Mouse (Mus musculus): Measurements from ENCODE around the gene Cnn3. TPM values are rescaled to one million over a fixed set of nuclear protein-coding genes. Genes with fewer than 3 reads are reported as not detected.
A peak's percentile ranks its signal among the peaks of the same experiment; 100 is the strongest.

Gene Cnn3
- polyA plus RNA-seq (2016; fragmentation: Nextera tagmentation; extraction: Ambion mirVana), result 891 and 928 TPM in 2 replicates

- Histone ChIP-seq H3K9me3 (replicated peaks) (no peaks in the 10 kb centered on the region), H3K9ac (peak within 1 kb of the TSS; percentile 96), H3K36me3 (no peaks in the 10 kb centered on the region), H3K4me2 (replicated peaks) (peak within 1 kb of the TSS; percentile 86), H3K27me3 (no peaks in the 10 kb centered on the region), H3K27ac (peak within 1 kb of the TSS; percentile 99), H3K4me1 (peaks cover 35% of the 10 kb centered on the region), H3K4me3 (peak within 1 kb of the TSS; percentile 89)
- WGBS, result 1% methylated on average over 64 of the region's 66 CpGs
- ATAC-seq (ENCODE audit: low FRiP score), result peak; percentile 91
Measured at GRCm38 (mm10) chr3:121425861-121426620, at the start of gene Cnn3. TSS of gene Cnn3 (plus strand) at chr3:121426497.

GRCm38 (mm10) chr3:121378708-121379612, 47.3 kb upstream of the Cnn3 start:
- ATAC-seq (ENCODE audit: low FRiP score), result no peak
- 35% methylated on average over 15 of the region's 15 CpGs for WGBS
- H3K27me3 ChIP-seq, result no peaks in the 10 kb centered on the region

GRCm38 (mm10) chr3:121379699-121380098, 46.6 kb upstream of the Cnn3 start:
- no peaks in the 10 kb centered on the region for H3K9me3 ChIP-seq (replicated peaks)
- WGBS, result 80% methylated on average over 5 of the region's 5 CpGs
- peaks cover 5% of the 10 kb centered on the region for H3K4me1 ChIP-seq
- H3K4me3 ChIP-seq, result no peak overlapping the region
- no peak overlapping the region for H3K4me2 ChIP-seq (replicated peaks)
- no peak overlapping the region for H3K27ac ChIP-seq
- H3K9ac ChIP-seq, result no peak overlapping the region
- no peaks in the 10 kb centered on the region for H3K36me3 ChIP-seq
- no peaks in the 10 kb centered on the region for H3K27me3 ChIP-seq
- no peak for ATAC-seq (ENCODE audit: low FRiP score)

More at GRCm38 (mm10) chr3:121378708-121379612, 47.3 kb upstream of the Cnn3 start:
- H3K9me3 ChIP-seq (replicated peaks), result no peaks in the 10 kb centered on the region
- no peaks in the 10 kb centered on the region for H3K36me3 ChIP-seq
- H3K9ac ChIP-seq, result no peak overlapping the region
- no peak overlapping the region for H3K27ac ChIP-seq
- H3K4me1 ChIP-seq, result peaks cover 5% of the 10 kb centered on the region
- no peak overlapping the region for H3K4me3 ChIP-seq
- no peak overlapping the region for H3K4me2 ChIP-seq (replicated peaks)

GRCm38 (mm10) chr3:121387471-121388009, 38.8 kb upstream of the Cnn3 start:
- Histone ChIP-seq H3K9me3 (replicated peaks) (no peaks in the 10 kb centered on the region), H3K27me3 (no peaks in the 10 kb centered on the region), H3K4me1 (peaks cover 17% of the 10 kb centered on the region), H3K27ac (no peak overlapping the region), H3K36me3 (no peaks in the 10 kb centered on the region), H3K4me2 (replicated peaks) (no peak overlapping the region), H3K9ac (no peak overlapping the region), H3K4me3 (no peak overlapping the region)
- 77% methylated on average over 3 of the region's 3 CpGs for WGBS
- ATAC-seq (ENCODE audit: low FRiP score), result no peak

- H3K4me1 ChIP-seq, result peaks cover 17% of the 10 kb centered on the region
- H3K9ac ChIP-seq, result no peak overlapping the region
- no peak for ATAC-seq (ENCODE audit: low FRiP score)
- 70% methylated on average over 8 of the region's 8 CpGs for WGBS
- no peaks in the 10 kb centered on the region for H3K36me3 ChIP-seq
- H3K4me2 ChIP-seq (replicated peaks), result no peak overlapping the region
- peak overlapping the region; percentile 58; the same call in 1 of the 2 replicates for H3K27ac ChIP-seq
- H3K27me3 ChIP-seq, result no peaks in the 10 kb centered on the region
- no peak overlapping the region for H3K4me3 ChIP-seq
- no peaks in the 10 kb centered on the region for H3K9me3 ChIP-seq (replicated peaks)
Measured at GRCm38 (mm10) chr3:121389366-121389765, 36.9 kb upstream of the Cnn3 start.

- ATAC-seq (ENCODE audit: low FRiP score), result peak; percentile 87
- peak overlapping the region; percentile 46 for H3K4me2 ChIP-seq (replicated peaks)
- peak overlapping the region; percentile 8; the same call in 1 of the 2 replicates for H3K4me3 ChIP-seq
- peak overlapping the region; percentile 58 for H3K27ac ChIP-seq
- H3K9me3 ChIP-seq (replicated peaks), result no peaks in the 10 kb centered on the region
- no peaks in the 10 kb centered on the region for H3K36me3 ChIP-seq
- H3K9ac ChIP-seq, result no peak overlapping the region
- peaks cover 17% of the 10 kb centered on the region for H3K4me1 ChIP-seq
- no peaks in the 10 kb centered on the region for H3K27me3 ChIP-seq
- 11% methylated on average over 17 of the region's 17 CpGs for WGBS
Measured at GRCm38 (mm10) chr3:121389860-121390530, 36.3 kb upstream of the Cnn3 start.

GRCm38 (mm10) chr3:121390724-121391123, 35.6 kb upstream of the Cnn3 start:
- no peak overlapping the region for H3K9ac ChIP-seq
- peaks cover 17% of the 10 kb centered on the region for H3K4me1 ChIP-seq
- 34% methylated on average over 7 of the region's 7 CpGs for WGBS
- peak overlapping the region; percentile 46 for H3K4me2 ChIP-seq (replicated peaks)
- peak overlapping the region; percentile 58 for H3K27ac ChIP-seq
- peak; percentile 73 for ATAC-seq (ENCODE audit: low FRiP score)
- no peak overlapping the region for H3K4me3 ChIP-seq
- H3K27me3 ChIP-seq, result no peaks in the 10 kb centered on the region
- H3K36me3 ChIP-seq, result no peaks in the 10 kb centered on the region
- no peaks in the 10 kb centered on the region for H3K9me3 ChIP-seq (replicated peaks)

- 75% methylated on average over 16 of the region's 16 CpGs for WGBS
- peaks cover 3% of the 10 kb centered on the region for H3K4me1 ChIP-seq
- no peaks in the 10 kb centered on the region for H3K9me3 ChIP-seq (replicated peaks)
- H3K27me3 ChIP-seq, result no peaks in the 10 kb centered on the region
- no peak overlapping the region for H3K9ac ChIP-seq
- no peak overlapping the region for H3K27ac ChIP-seq
- ATAC-seq (ENCODE audit: low FRiP score), result no peak
- H3K36me3 ChIP-seq, result no peaks in the 10 kb centered on the region
- H3K4me2 ChIP-seq (replicated peaks), result no peak overlapping the region
- H3K4me3 ChIP-seq, result no peak overlapping the region
Measured at GRCm38 (mm10) chr3:121395588-121396295, 30.6 kb upstream of the Cnn3 start.

GRCm38 (mm10) chr3:121396561-121396960, 29.7 kb upstream of the Cnn3 start:
- no peak overlapping the region for H3K27ac ChIP-seq
- no peaks in the 10 kb centered on the region for H3K27me3 ChIP-seq
- no peaks in the 10 kb centered on the region for H3K4me1 ChIP-seq
- H3K4me2 ChIP-seq (replicated peaks), result no peak overlapping the region
- ATAC-seq (ENCODE audit: low FRiP score), result no peak
- H3K4me3 ChIP-seq, result no peak overlapping the region
- 67% methylated on average over 7 of the region's 7 CpGs for WGBS
- no peak overlapping the region for H3K9ac ChIP-seq
- H3K36me3 ChIP-seq, result no peaks in the 10 kb centered on the region
- H3K9me3 ChIP-seq (replicated peaks), result no peaks in the 10 kb centered on the region

- no peak overlapping the region for H3K4me2 ChIP-seq (replicated peaks)
- no peaks in the 10 kb centered on the region for H3K4me1 ChIP-seq
- WGBS, result 85% methylated on average over 6 of the region's 6 CpGs
- H3K27me3 ChIP-seq, result no peaks in the 10 kb centered on the region
- no peak for ATAC-seq (ENCODE audit: low FRiP score)
- H3K9ac ChIP-seq, result no peak overlapping the region
- H3K36me3 ChIP-seq, result no peaks in the 10 kb centered on the region
- no peaks in the 10 kb centered on the region for H3K9me3 ChIP-seq (replicated peaks)
- no peak overlapping the region for H3K27ac ChIP-seq
- H3K4me3 ChIP-seq, result no peak overlapping the region
Measured at GRCm38 (mm10) chr3:121397007-121397406, 29.3 kb upstream of the Cnn3 start.

GRCm38 (mm10) chr3:121401384-121401783, 24.9 kb upstream of the Cnn3 start:
- H3K4me2 ChIP-seq (replicated peaks), result no peak overlapping the region
- no peak overlapping the region for H3K27ac ChIP-seq
- no peak overlapping the region for H3K9ac ChIP-seq
- H3K36me3 ChIP-seq, result no peaks in the 10 kb centered on the region
- ATAC-seq (ENCODE audit: low FRiP score), result no peak
- WGBS, result 84% methylated on average over 4 of the region's 4 CpGs
- H3K9me3 ChIP-seq (replicated peaks), result no peaks in the 10 kb centered on the region
- no peak overlapping the region for H3K4me3 ChIP-seq
- no peaks in the 10 kb centered on the region for H3K4me1 ChIP-seq
- no peaks in the 10 kb centered on the region for H3K27me3 ChIP-seq

Measured in hindbrain, embryonic 12.5 days (tissue).